Mouse (Mus musculus) erythroblast, embryonic 14.5 days (primary cell): ENCODE results near the gene Gm9936. TPM values are rescaled to one million over a fixed set of nuclear protein-coding genes. Genes with fewer than 3 reads are reported as not detected.
"Not testable (repeated sequence)": the region's sequence is repeated elsewhere in the genome, so short reads cannot be mapped to it uniquely, and the experiment has no call there.

Experiments used
- H3K27me3 ChIP-seq: 2 replicates; pipeline ENCODE4 v1.6.1; 2012; ENCODE audit warnings: inconsistent platforms; ENCODE audit not compliant: control insufficient read depth
- H3K36me3 ChIP-seq: 2 replicates; pipeline ENCODE4 v1.6.1; 2012; ENCODE audit warnings: mild to moderate bottlenecking, inconsistent platforms; ENCODE audit not compliant: control insufficient read depth
- H3K4me1 ChIP-seq: 2 replicates; pipeline ENCODE4 v1.6.1; 2012; ENCODE audit warnings: inconsistent platforms; ENCODE audit not compliant: control insufficient read depth
- H3K4me3 ChIP-seq: replicated peaks from 2 replicates; pipeline ENCODE3; 2012; ENCODE audit warnings: moderate library complexity, mild to moderate bottlenecking, inconsistent platforms
- H3K9me3 ChIP-seq: 2 replicates; pipeline ENCODE4 v1.6.1; 2012; ENCODE audit warnings: low read length, inconsistent platforms, mixed read lengths; ENCODE audit not compliant: control insufficient read depth
- GATA1 ChIP-seq: IDR thresholded peaks from 2 replicates; pipeline ENCODE4 v1.6.1; 2012; ENCODE audit warnings: low read length, inconsistent platforms, mixed read lengths
- TAL1 ChIP-seq: IDR thresholded peaks from 3 replicates; pipeline ENCODE4 v1.6.1; 2012; ENCODE audit warnings: low read length, inconsistent platforms, mixed read lengths
- polyA plus RNA-seq: library from polyadenylated mRNA; stranded (reverse); fragments of >175 nt; gene quantifications from 2 replicates; pipeline ENCODE4 v1.2.3, GENCODE M21; 2012

The Gm9936 gene
- not detected in 2 replicates for polyA plus RNA-seq

DNA sequence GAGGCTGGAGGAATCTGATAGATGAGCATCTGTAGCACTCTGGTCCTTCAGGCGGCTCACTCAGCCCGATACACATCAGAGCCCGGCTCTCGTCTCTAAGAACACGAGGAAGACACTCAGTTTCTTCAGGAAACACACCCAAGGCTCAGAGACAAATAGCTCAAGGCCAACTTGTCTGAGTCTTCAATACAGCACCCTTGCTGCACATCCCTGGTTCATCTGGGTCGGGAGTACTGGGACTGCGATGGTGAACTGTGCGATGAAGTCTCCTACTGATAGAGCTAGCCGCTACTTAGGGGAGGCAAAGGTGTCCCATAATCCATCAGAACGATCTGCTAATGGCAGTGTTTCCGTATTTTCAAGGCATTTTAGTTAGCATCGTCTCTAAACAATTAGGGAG is at the start of gene Gm9936:
TSS of gene Gm9936 (minus strand) at position 101 of the 400 bp plus-strand sequence.
- Histone ChIP-seq H3K9me3 (no peaks in the 10 kb centered on the region), H3K27me3 (peaks cover 10% of the 10 kb centered on the region), H3K4me1 (peaks cover 2% of the 10 kb centered on the region; the same call in 1 of the 2 replicates), H3K4me3 (no peak within 1 kb of the TSS), H3K36me3 (no peaks in the 10 kb centered on the region)
- TF ChIP-seq GATA1 (no peak), TAL1 (no peak)

DNA sequence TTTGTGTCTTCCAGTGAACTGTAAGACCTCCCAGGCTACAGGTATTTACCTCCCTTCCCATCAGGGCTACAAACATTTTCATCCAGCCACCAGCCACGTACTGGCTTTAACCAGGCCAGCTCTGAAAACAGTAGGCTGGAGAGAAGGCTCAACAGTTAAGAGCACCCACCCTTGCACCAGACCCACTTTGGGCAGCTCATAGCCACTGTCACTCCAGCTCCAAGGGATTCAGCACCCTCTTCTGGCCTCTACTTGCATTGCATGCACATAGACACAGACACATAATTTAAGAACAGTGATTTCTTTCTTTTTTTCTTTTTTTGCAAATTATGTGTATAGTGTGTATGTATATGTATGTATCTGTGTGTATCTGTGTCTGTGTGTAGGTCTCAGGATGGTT is 43.9 kb upstream of the Gm9936 start:
- Histone ChIP-seq H3K4me1 (no peaks in the 10 kb centered on the region), H3K4me3 (no peak overlapping the region), H3K9me3 (no peaks in the 10 kb centered on the region), H3K27me3 (peaks cover 13% of the 10 kb centered on the region), H3K36me3 (no peaks in the 10 kb centered on the region)
- no peak for TF ChIP-seq GATA1
- no peak for TF ChIP-seq TAL1

- H3K36me3 ChIP-seq = no peaks in the 10 kb centered on the region
- H3K27me3 ChIP-seq = peaks cover 21% of the 10 kb centered on the region
- no peaks in the 10 kb centered on the region for H3K9me3 ChIP-seq
- peaks cover 5% of the 10 kb centered on the region for H3K4me1 ChIP-seq
- no peak overlapping the region for H3K4me3 ChIP-seq
- no peak for TF ChIP-seq GATA1
- no peak for TF ChIP-seq TAL1
Measured at GRCm38 (mm10) chr5:114898857-114899256, 40.4 kb upstream of the Gm9936 start.

GRCm38 (mm10) chr5:114897374-114897793 is 38.9 kb upstream of the Gm9936 start:
- TF ChIP-seq GATA1 (no peak), TAL1 (no peak)
- Histone ChIP-seq H3K36me3 (no peaks in the 10 kb centered on the region), H3K4me1 (peaks cover 5% of the 10 kb centered on the region), H3K27me3 (peaks cover 21% of the 10 kb centered on the region), H3K9me3 (no peaks in the 10 kb centered on the region), H3K4me3 (no peak overlapping the region)

GRCm38 (mm10) chr5:114896688-114897373 is 38.3 kb upstream of the Gm9936 start, which contains the start of gene Oasl2:
Oasl2 (plus strand) TSS chr5:114896936.
- peaks cover 5% of the 10 kb centered on the region for H3K4me1 ChIP-seq
- no peak for TF ChIP-seq GATA1
- TF ChIP-seq TAL1 = no peak
- no peak within 1 kb of the TSS for H3K4me3 ChIP-seq
- H3K36me3 ChIP-seq = no peaks in the 10 kb centered on the region
- peaks cover 21% of the 10 kb centered on the region for H3K27me3 ChIP-seq
- H3K9me3 ChIP-seq = no peaks in the 10 kb centered on the region

DNA sequence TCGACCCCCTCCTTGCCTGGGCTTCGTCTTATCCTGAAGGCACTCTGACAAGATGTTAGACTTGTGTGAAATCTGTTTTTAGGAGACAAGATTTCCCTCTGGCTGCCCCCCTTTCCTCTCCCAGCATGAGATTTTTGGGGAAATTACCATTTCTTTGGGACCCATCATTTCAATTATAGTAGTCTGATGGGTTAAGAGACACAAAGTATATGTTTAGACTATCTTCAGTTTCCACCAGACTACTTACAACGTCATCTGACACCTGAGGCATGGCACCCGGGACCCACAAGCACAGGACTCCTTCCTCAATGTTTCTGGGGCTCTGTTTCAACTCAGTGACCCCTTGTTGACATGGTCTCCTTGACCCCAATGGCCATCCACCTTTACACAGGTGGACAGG is 37.1 kb upstream of the Gm9936 start:
- TF ChIP-seq TAL1 = no peak
- peaks cover 21% of the 10 kb centered on the region for H3K27me3 ChIP-seq
- H3K4me3 ChIP-seq = no peak overlapping the region
- peaks cover 5% of the 10 kb centered on the region for H3K4me1 ChIP-seq
- H3K36me3 ChIP-seq = no peaks in the 10 kb centered on the region
- no peaks in the 10 kb centered on the region for H3K9me3 ChIP-seq

- H3K4me3 ChIP-seq = no peak overlapping the region
- H3K4me1 ChIP-seq = no peaks in the 10 kb centered on the region
- H3K9me3 ChIP-seq = no peaks in the 10 kb centered on the region
- TF ChIP-seq TAL1 = no peak
- TF ChIP-seq GATA1 = no peak
- no peaks in the 10 kb centered on the region for H3K27me3 ChIP-seq
- no peaks in the 10 kb centered on the region for H3K36me3 ChIP-seq
Measured at GRCm38 (mm10) chr5:114888995-114889394, 30.5 kb upstream of the Gm9936 start.

- no peaks in the 10 kb centered on the region for H3K9me3 ChIP-seq
- no peaks in the 10 kb centered on the region for H3K4me1 ChIP-seq
- TF ChIP-seq TAL1 (no peak), GATA1 (no peak)
- H3K4me3 ChIP-seq = no peak overlapping the region
- H3K36me3 ChIP-seq = no peaks in the 10 kb centered on the region
- H3K27me3 ChIP-seq = no peaks in the 10 kb centered on the region
Measured at GRCm38 (mm10) chr5:114886801-114887200, 28.3 kb upstream of the Gm9936 start.

GRCm38 (mm10) chr5:114883022-114883421 is 24.5 kb upstream of the Gm9936 start:
- H3K9me3 ChIP-seq = no peaks in the 10 kb centered on the region
- TF ChIP-seq GATA1 = no peak
- TF ChIP-seq TAL1 = no peak
- no peaks in the 10 kb centered on the region for H3K36me3 ChIP-seq
- no peaks in the 10 kb centered on the region for H3K27me3 ChIP-seq
- H3K4me3 ChIP-seq = no peak overlapping the region
- H3K4me1 ChIP-seq = no peaks in the 10 kb centered on the region

- not testable (repeated sequence) for H3K4me3 ChIP-seq, H3K9me3 ChIP-seq, H3K4me1 ChIP-seq, H3K27me3 ChIP-seq, H3K36me3 ChIP-seq
Measured at GRCm38 (mm10) chr5:114882319-114882718, 23.8 kb upstream of the Gm9936 start.
